Mouse (Mus musculus): ENCODE measurements around the gene Spn.

Gene Spn

DNA sequence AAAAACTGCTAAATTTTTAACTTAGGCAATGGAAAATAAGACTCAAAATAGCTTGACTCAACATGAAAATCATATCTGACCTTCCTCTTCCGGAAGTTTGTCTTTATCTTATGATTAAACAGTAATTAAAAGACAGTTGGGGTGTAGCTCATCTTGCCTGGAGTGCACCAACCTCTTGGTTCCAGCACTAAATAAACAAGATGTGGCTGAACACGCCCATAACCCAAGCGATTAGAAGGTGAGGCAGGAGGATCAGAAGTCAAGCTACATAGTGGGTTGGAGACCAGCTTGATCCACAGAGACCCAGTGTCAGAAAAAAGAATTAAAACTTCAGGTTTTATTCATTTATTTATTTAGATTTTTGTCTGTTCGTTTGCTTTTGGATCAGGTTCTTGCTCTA is 53.9 kb downstream of the Spn start:
- CTCF ChIA-PET: no interaction called here

DNA sequence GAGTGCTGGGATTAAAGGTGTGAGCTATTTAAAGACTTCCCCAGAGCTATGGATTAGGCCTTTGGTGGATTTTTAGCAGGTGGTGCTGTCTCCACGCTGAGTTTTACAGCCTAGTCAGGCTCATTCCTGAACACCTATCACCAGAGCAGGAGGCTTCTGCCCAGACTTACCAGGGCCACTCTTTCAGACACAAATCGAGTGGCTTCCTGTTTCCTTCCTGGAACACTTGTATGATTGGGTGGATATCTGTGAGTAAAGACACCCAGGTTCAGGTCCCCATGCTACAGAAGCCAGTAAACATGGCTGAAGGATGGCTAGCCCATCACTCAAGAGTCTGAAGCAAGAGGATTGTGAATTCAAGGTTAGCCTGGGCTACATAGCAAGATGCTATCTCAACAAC is 54.6 kb downstream of the Spn start:
- CTCF ChIA-PET: interaction anchor here (1.2 kb wide), 1 partner anchor 13 kb away, joined by 3 read pairs; no protein-coding TSS in a partner anchor

DNA sequence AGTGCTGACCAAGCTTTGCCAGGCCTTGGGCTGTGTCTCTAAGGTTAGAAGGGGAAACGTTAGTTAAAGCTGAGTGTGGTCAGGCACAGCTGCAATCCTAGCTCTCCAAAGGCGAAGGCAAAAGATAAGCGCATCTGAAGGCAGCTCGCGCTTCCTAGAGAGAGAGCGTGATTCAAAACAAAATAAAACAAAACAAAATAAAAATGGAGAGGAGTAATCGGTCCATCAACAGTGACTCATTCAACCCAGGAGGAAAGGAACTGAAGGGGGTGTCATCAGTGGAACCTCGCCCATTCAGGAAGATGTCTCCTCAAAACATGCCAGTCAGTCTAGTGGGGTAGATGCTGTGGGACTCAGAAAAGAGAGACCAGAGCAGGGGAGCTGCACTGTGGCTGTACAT is 55.4 kb downstream of the Spn start:
- CTCF ChIA-PET: interaction anchor here (1.2 kb wide), 1 partner anchor 12 kb away, joined by 3 read pairs; no protein-coding TSS in a partner anchor
